Mouse (Mus musculus): ENCODE results near the gene Mrm2. TPM values are rescaled to one million over a fixed set of nuclear protein-coding genes. Genes with fewer than 3 reads are reported as not detected.
A peak's percentile ranks its signal among the peaks of the same experiment; 100 is the strongest.

Mrm2 gene
- polyA plus RNA-seq, 1 experiment = 5.6 TPM

GRCm38 (mm10) chr5:140349882-140350281 lies 18.2 kb upstream of the Mrm2 start:
- TF ChIP-seq EP300 (IDR thresholded peaks at IDR 0.05; ENCODE audit: insufficient read depth, low read depth, low read length) (no peak), POLR2A (IDR thresholded peaks at IDR 0.05; ENCODE audit: insufficient read depth, low read length) (no peak), CTCF (IDR thresholded peaks at IDR 0.05; ENCODE audit: low read depth, low read length) (no peak)
- Histone ChIP-seq H3K9me3 (replicated peaks; ENCODE audit: control insufficient read depth, insufficient read depth, low read length, poor library complexity, severe bottlenecking) (no peaks in the 10 kb centered on the region), H3K36me3 (ENCODE audit: control insufficient read depth, insufficient read depth, low read length, poor library complexity, severe bottlenecking) (peaks cover 13% of the 10 kb centered on the region), H3K27ac (ENCODE audit: insufficient read depth, low read length) (no peak overlapping the region), H3K4me3 (ENCODE audit: low read depth, low read length) (no peak overlapping the region), H3K4me1 (ENCODE audit: control insufficient read depth, insufficient read depth, low read length) (no peaks in the 10 kb centered on the region), H3K27me3 (ENCODE audit: control insufficient read depth, insufficient read depth, low read length, poor library complexity, severe bottlenecking) (no peaks in the 10 kb centered on the region), H3K9ac (ENCODE audit: low read depth, poor library complexity, severe bottlenecking) (no peak overlapping the region)

- H3K4me1 ChIP-seq (ENCODE audit: control insufficient read depth, insufficient read depth, low read length) = no peaks in the 10 kb centered on the region
- H3K4me3 ChIP-seq (ENCODE audit: low read depth, low read length) = no peak overlapping the region
- H3K36me3 ChIP-seq (ENCODE audit: control insufficient read depth, insufficient read depth, low read length, poor library complexity, severe bottlenecking) = peaks cover 4% of the 10 kb centered on the region; the same call in 1 of the 2 replicates
- H3K27ac ChIP-seq (ENCODE audit: insufficient read depth, low read length) = no peak overlapping the region
- no peaks in the 10 kb centered on the region for H3K27me3 ChIP-seq (ENCODE audit: control insufficient read depth, insufficient read depth, low read length, poor library complexity, severe bottlenecking)
- no peak overlapping the region for H3K9ac ChIP-seq (ENCODE audit: low read depth, poor library complexity, severe bottlenecking)
- H3K9me3 ChIP-seq (replicated peaks; ENCODE audit: control insufficient read depth, insufficient read depth, low read length, poor library complexity, severe bottlenecking) = no peaks in the 10 kb centered on the region
- TF ChIP-seq EP300 (IDR thresholded peaks at IDR 0.05; ENCODE audit: insufficient read depth, low read depth, low read length) (no peak), POLR2A (IDR thresholded peaks at IDR 0.05; ENCODE audit: insufficient read depth, low read length) (no peak), CTCF (IDR thresholded peaks at IDR 0.05; ENCODE audit: low read depth, low read length) (no peak)
Measured at GRCm38 (mm10) chr5:140346050-140346449, 14.4 kb upstream of the Mrm2 start.

- Histone ChIP-seq H3K9ac (ENCODE audit: low read depth, poor library complexity, severe bottlenecking) (no peak overlapping the region), H3K4me3 (ENCODE audit: low read depth, low read length) (no peak overlapping the region), H3K36me3 (ENCODE audit: control insufficient read depth, insufficient read depth, low read length, poor library complexity, severe bottlenecking) (no peaks in the 10 kb centered on the region), H3K27ac (ENCODE audit: insufficient read depth, low read length) (no peak overlapping the region), H3K9me3 (replicated peaks; ENCODE audit: control insufficient read depth, insufficient read depth, low read length, poor library complexity, severe bottlenecking) (no peaks in the 10 kb centered on the region), H3K27me3 (ENCODE audit: control insufficient read depth, insufficient read depth, low read length, poor library complexity, severe bottlenecking) (no peaks in the 10 kb centered on the region), H3K4me1 (ENCODE audit: control insufficient read depth, insufficient read depth, low read length) (no peaks in the 10 kb centered on the region)
- TF ChIP-seq POLR2A (IDR thresholded peaks at IDR 0.05; ENCODE audit: insufficient read depth, low read length) (no peak), EP300 (IDR thresholded peaks at IDR 0.05; ENCODE audit: insufficient read depth, low read depth, low read length) (no peak), CTCF (IDR thresholded peaks at IDR 0.05; ENCODE audit: low read depth, low read length) (no peak)
Measured at GRCm38 (mm10) chr5:140345244-140345643, 13.5 kb upstream of the Mrm2 start.

GRCm38 (mm10) chr5:140342880-140343279 lies 11.2 kb upstream of the Mrm2 start:
- Histone ChIP-seq H3K9ac (ENCODE audit: low read depth, poor library complexity, severe bottlenecking) (no peak overlapping the region), H3K36me3 (ENCODE audit: control insufficient read depth, insufficient read depth, low read length, poor library complexity, severe bottlenecking) (peaks cover 5% of the 10 kb centered on the region), H3K27ac (ENCODE audit: insufficient read depth, low read length) (no peak overlapping the region), H3K9me3 (replicated peaks; ENCODE audit: control insufficient read depth, insufficient read depth, low read length, poor library complexity, severe bottlenecking) (peaks cover 2% of the 10 kb centered on the region; the same call in 1 of the 2 replicates), H3K4me3 (ENCODE audit: low read depth, low read length) (no peak overlapping the region), H3K4me1 (ENCODE audit: control insufficient read depth, insufficient read depth, low read length) (no peaks in the 10 kb centered on the region), H3K27me3 (ENCODE audit: control insufficient read depth, insufficient read depth, low read length, poor library complexity, severe bottlenecking) (no peaks in the 10 kb centered on the region)
- TF ChIP-seq EP300 (IDR thresholded peaks at IDR 0.05; ENCODE audit: insufficient read depth, low read depth, low read length) (no peak), POLR2A (IDR thresholded peaks at IDR 0.05; ENCODE audit: insufficient read depth, low read length) (no peak), CTCF (IDR thresholded peaks at IDR 0.05; ENCODE audit: low read depth, low read length) (no peak)

GRCm38 (mm10) chr5:140339836-140340235 lies 8.1 kb upstream of the Mrm2 start:
- no peak overlapping the region for H3K9ac ChIP-seq (ENCODE audit: low read depth, poor library complexity, severe bottlenecking)
- H3K27ac ChIP-seq (ENCODE audit: insufficient read depth, low read length) = no peak overlapping the region
- H3K27me3 ChIP-seq (ENCODE audit: control insufficient read depth, insufficient read depth, low read length, poor library complexity, severe bottlenecking) = no peaks in the 10 kb centered on the region
- no peak for TF ChIP-seq EP300 (IDR thresholded peaks at IDR 0.05; ENCODE audit: insufficient read depth, low read depth, low read length)
- TF ChIP-seq POLR2A (IDR thresholded peaks at IDR 0.05; ENCODE audit: insufficient read depth, low read length) = no peak
- no peak for TF ChIP-seq CTCF (IDR thresholded peaks at IDR 0.05; ENCODE audit: low read depth, low read length)
- H3K4me1 ChIP-seq (ENCODE audit: control insufficient read depth, insufficient read depth, low read length) = no peaks in the 10 kb centered on the region
- H3K9me3 ChIP-seq (replicated peaks; ENCODE audit: control insufficient read depth, insufficient read depth, low read length, poor library complexity, severe bottlenecking) = peaks cover 2% of the 10 kb centered on the region; the same call in 1 of the 2 replicates
- peaks cover 5% of the 10 kb centered on the region for H3K36me3 ChIP-seq (ENCODE audit: control insufficient read depth, insufficient read depth, low read length, poor library complexity, severe bottlenecking)
- H3K4me3 ChIP-seq (ENCODE audit: low read depth, low read length) = no peak overlapping the region

GRCm38 (mm10) chr5:140338779-140339178 lies 7.1 kb upstream of the Mrm2 start:
- H3K9ac ChIP-seq (ENCODE audit: low read depth, poor library complexity, severe bottlenecking) = no peak overlapping the region
- H3K27ac ChIP-seq (ENCODE audit: insufficient read depth, low read length) = no peak overlapping the region
- H3K36me3 ChIP-seq (ENCODE audit: control insufficient read depth, insufficient read depth, low read length, poor library complexity, severe bottlenecking) = peaks cover 5% of the 10 kb centered on the region

More at GRCm38 (mm10) chr5:140338779-140339178, 7.1 kb upstream of the Mrm2 start:
- Histone ChIP-seq H3K4me3 (ENCODE audit: low read depth, low read length) (no peak overlapping the region), H3K27me3 (ENCODE audit: control insufficient read depth, insufficient read depth, low read length, poor library complexity, severe bottlenecking) (no peaks in the 10 kb centered on the region), H3K4me1 (ENCODE audit: control insufficient read depth, insufficient read depth, low read length) (no peaks in the 10 kb centered on the region), H3K9me3 (replicated peaks; ENCODE audit: control insufficient read depth, insufficient read depth, low read length, poor library complexity, severe bottlenecking) (peaks cover 2% of the 10 kb centered on the region; the same call in 1 of the 2 replicates)
- TF ChIP-seq POLR2A (IDR thresholded peaks at IDR 0.05; ENCODE audit: insufficient read depth, low read length) (no peak), EP300 (IDR thresholded peaks at IDR 0.05; ENCODE audit: insufficient read depth, low read depth, low read length) (no peak), CTCF (IDR thresholded peaks at IDR 0.05; ENCODE audit: low read depth, low read length) (peak; percentile 51)

Data from ES-Bruce4 (cell line).